Mouse (Mus musculus): ENCODE measurements around the gene Ube2d2b.

Ube2d2b gene

GRCm38 (mm10) chr5:107855546-107855945 is 25.6 kb downstream of the Ube2d2b start:
- DNase-seq: no peak

- DNase-seq: no peak
Measured at GRCm38 (mm10) chr5:107858963-107859362, 29.1 kb downstream of the Ube2d2b start.

GRCm38 (mm10) chr5:107863971-107864370 is 34.1 kb downstream of the Ube2d2b start:
- DNase-seq: no peak

- DNase-seq: peak; percentile 19
Measured at GRCm38 (mm10) chr5:107866127-107867126, 36.5 kb downstream of the Ube2d2b start.

GRCm38 (mm10) chr5:107867970-107868904 is 38.3 kb downstream of the Ube2d2b start:
- peak; percentile 68 for DNase-seq

GRCm38 (mm10) chr5:107868905-107869424 is 39.1 kb downstream of the Ube2d2b start:
- peak; percentile 96 for DNase-seq

- no peak for DNase-seq
Measured at GRCm38 (mm10) chr5:107869701-107870100, 39.8 kb downstream of the Ube2d2b start.

- DNase-seq: no peak
Measured at GRCm38 (mm10) chr5:107873330-107873729, 43.4 kb downstream of the Ube2d2b start.

- no peak for DNase-seq
Measured at GRCm38 (mm10) chr5:107873886-107874302, 44.0 kb downstream of the Ube2d2b start.

GRCm38 (mm10) chr5:107874561-107875260 is 44.8 kb downstream of the Ube2d2b start, which contains the start of gene Evi5:
TSS of gene Evi5 (minus strand) at chr5:107875107.
- DNase-seq: no peak

- no peak for DNase-seq
Measured at GRCm38 (mm10) chr5:107875261-107875611, 45.3 kb downstream of the Ube2d2b start.

GRCm38 (mm10) chr5:107877053-107877452 is 47.2 kb downstream of the Ube2d2b start:
- no peak for DNase-seq

GRCm38 (mm10) chr5:107880710-107881109 is 50.8 kb downstream of the Ube2d2b start:
- DNase-seq: no peak
